Mouse (Mus musculus) hindbrain, embryonic 12.5 days (tissue): ENCODE results near the gene Tssc4. TPM values are rescaled to one million over a fixed set of nuclear protein-coding genes. Genes with fewer than 3 reads are reported as not detected.
A peak's percentile ranks its signal among the peaks of the same experiment; 100 is the strongest.

Experiments used
- ATAC-seq: fragments of 200-750 bp; cut with Nextera tagmentation; 2 replicates; pipeline ENCODE4 v1.8.0; 2017; ENCODE audit warnings: moderate TSS enrichment; ENCODE audit not compliant: low FRiP score
- H3K27ac ChIP-seq: fragments of 300-500 bp; sonication (generic); 2 replicates; pipeline ENCODE4 v1.5.1; 2016; ENCODE audit warnings: mild to moderate bottlenecking
- H3K27me3 ChIP-seq: fragments of 300-500 bp; sonication (generic); 2 replicates; pipeline ENCODE4 v1.6.1; 2016; ENCODE audit warnings: mild to moderate bottlenecking
- H3K36me3 ChIP-seq: fragments of 300-500 bp; sonication (generic); 2 replicates; pipeline ENCODE4 v1.6.1; 2016; ENCODE audit warnings: mild to moderate bottlenecking
- H3K4me1 ChIP-seq: fragments of 300-500 bp; sonication (generic); 2 replicates; pipeline ENCODE4 v1.6.1; 2016
- H3K4me2 ChIP-seq: fragments of 300-500 bp; sonication (generic); replicated peaks from 2 replicates; pipeline ENCODE4 v1.6.1; 2016; ENCODE audit warnings: mild to moderate bottlenecking
- H3K4me3 ChIP-seq: fragments of 300-500 bp; sonication (generic); 2 replicates; pipeline ENCODE4 v1.5.1; 2016; ENCODE audit warnings: mild to moderate bottlenecking
- H3K9ac ChIP-seq: fragments of 300-500 bp; sonication (generic); 2 replicates; pipeline ENCODE4 v1.6.1; 2016; ENCODE audit warnings: mild to moderate bottlenecking, moderate library complexity
- H3K9me3 ChIP-seq: fragments of 300-500 bp; sonication (generic); replicated peaks from 2 replicates; pipeline ENCODE4 v1.6.1; 2016; ENCODE audit warnings: mild to moderate bottlenecking
- WGBS: fragments of 180-500 bp; shearing (Covaris S2); methylation state at CpG from one replicate; pipeline ENCODE4 v1.1.7; 2016; 5-methylcytosine and 5-hydroxymethylcytosine counted together
- polyA plus RNA-seq: library from polyadenylated mRNA; unstranded; fragments of >200 nt; fragmentation: Nextera tagmentation; extraction: Ambion mirVana; gene quantifications from 2 replicates; pipeline ENCODE4 v1.2.1, GENCODE M21; 2016

Tssc4 gene
- polyA plus RNA-seq, 1 experiment from 2014 or later: 88.7 TPM

DNA sequence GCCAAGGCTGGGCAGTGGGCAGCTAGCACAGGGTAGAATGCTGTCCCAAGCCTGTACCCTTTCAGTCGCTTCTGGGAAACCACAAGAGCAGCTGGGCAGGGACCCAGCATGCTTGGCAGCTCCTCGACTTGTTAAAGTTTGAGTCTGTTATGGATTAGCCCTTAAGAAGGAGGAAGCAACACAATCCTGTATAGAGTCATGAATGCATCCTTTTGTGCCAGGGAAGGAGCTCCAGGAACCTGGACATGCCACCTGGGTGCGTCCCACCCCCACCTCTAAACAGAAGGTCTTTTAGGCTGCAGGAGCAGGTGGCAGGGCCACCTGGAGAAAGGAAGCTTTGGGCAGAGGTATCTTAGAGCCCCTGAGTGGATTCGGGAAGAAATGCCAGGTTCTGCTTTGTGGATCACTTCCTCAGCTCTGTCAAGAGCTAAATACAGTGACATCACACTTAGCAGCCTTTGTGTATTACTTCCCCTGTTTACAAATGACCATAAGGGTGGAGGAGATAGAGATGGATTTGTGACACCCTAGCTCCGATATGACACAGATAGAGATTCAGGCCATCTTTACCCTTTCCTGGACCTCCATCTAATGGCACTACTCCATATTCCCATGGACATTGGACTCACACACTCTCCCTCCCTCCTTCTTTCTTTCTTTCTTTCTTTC lies 9.7 kb upstream of the Tssc4 start:
- no peaks in the 10 kb centered on the region for H3K9me3 ChIP-seq
- no peak for ATAC-seq
- no peak overlapping the region for H3K27ac ChIP-seq
- H3K36me3 ChIP-seq: peaks cover 30% of the 10 kb centered on the region
- 80% methylated on average over 5 of the region's 5 CpGs for WGBS
- no peak overlapping the region for H3K9ac ChIP-seq
- H3K4me1 ChIP-seq: peaks cover 28% of the 10 kb centered on the region
- H3K27me3 ChIP-seq: no peaks in the 10 kb centered on the region
- H3K4me2 ChIP-seq: no peak overlapping the region
- H3K4me3 ChIP-seq: no peak overlapping the region

DNA sequence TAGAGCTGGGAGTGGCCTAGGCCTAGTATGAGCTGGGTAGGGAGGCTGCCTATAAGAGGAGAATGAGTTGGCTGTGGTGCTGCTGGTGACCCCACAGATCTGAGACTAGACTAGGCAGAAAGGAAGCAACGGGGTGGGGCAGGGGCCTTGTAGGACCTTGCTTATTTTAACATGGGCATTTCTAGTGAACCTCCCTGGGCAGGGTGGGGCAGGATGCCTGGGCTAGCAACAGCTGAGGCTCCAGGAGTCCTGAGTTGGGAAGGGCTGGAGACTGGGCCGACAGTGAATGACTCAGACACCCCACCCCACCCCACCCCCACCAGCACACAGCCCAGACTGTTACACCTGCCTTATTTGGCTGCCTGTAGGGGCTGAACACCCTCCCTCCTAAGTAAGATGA lies 6.3 kb upstream of the Tssc4 start:
- no peak for ATAC-seq
- peaks cover 61% of the 10 kb centered on the region for H3K36me3 ChIP-seq
- H3K4me1 ChIP-seq: peaks cover 9% of the 10 kb centered on the region
- no peak overlapping the region for H3K4me3 ChIP-seq
- no peaks in the 10 kb centered on the region for H3K27me3 ChIP-seq
- 97% methylated on average over 2 of the region's 2 CpGs for WGBS
- H3K4me2 ChIP-seq: no peak overlapping the region
- H3K27ac ChIP-seq: no peak overlapping the region
- no peaks in the 10 kb centered on the region for H3K9me3 ChIP-seq
- no peak overlapping the region for H3K9ac ChIP-seq

DNA sequence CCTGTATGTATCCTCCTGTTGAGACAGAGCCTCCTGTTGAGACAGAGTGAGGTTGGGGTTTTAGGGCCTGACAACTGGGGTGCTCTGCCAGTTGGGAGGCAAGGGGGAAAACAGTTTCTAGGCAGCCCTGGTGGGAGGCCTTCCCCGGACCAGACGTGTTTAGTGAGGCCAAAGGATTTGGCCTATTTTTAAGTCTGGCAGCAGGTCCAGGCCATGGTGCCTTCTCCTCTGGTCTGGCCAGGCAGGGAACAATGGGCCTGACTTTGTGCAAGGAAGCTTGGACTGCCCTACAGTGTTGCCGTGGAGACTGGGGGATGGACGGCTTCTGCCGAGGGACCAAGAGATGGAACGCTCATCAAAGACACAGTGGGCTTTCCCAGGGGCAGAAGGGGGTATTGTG lies 4.8 kb upstream of the Tssc4 start:
- no peak overlapping the region for H3K27ac ChIP-seq
- H3K4me2 ChIP-seq: no peak overlapping the region
- no peak overlapping the region for H3K4me3 ChIP-seq
- ATAC-seq: no peak
- whole genome bisulfite sequencing: 37% methylated on average over 6 of the region's 6 CpGs
- H3K27me3 ChIP-seq: no peaks in the 10 kb centered on the region
- H3K9ac ChIP-seq: no peak overlapping the region
- no peaks in the 10 kb centered on the region for H3K9me3 ChIP-seq
- peaks cover 64% of the 10 kb centered on the region for H3K36me3 ChIP-seq
- peaks cover 13% of the 10 kb centered on the region for H3K4me1 ChIP-seq

DNA sequence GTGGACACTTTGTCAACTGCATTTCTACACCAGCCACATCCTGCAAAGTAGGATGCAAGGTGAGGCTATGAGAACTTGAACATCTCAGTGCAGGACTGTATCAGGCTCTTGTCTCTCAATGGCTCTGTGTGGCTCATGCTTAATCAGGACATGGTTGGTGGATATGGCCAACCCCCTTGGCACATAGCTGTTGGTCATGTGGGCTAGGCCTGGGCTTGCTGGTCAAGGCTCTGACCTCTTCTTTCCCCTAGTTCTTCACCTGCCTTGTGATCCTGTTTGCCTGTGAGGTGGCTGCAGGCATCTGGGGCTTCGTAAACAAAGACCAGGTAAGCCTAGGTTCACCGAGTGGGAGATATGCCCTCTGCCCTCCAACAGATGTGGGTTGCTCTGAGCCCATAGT lies 3.4 kb upstream of the Tssc4 start:
- ATAC-seq: no peak
- H3K36me3 ChIP-seq: peaks cover 67% of the 10 kb centered on the region
- peaks cover 23% of the 10 kb centered on the region for H3K4me1 ChIP-seq
- no peak overlapping the region for H3K9ac ChIP-seq
- H3K4me3 ChIP-seq: no peak overlapping the region
- no peak overlapping the region for H3K27ac ChIP-seq
- no peaks in the 10 kb centered on the region for H3K27me3 ChIP-seq
- no peaks in the 10 kb centered on the region for H3K9me3 ChIP-seq
- 100% methylated on average over 2 of the region's 2 CpGs for WGBS
- H3K4me2 ChIP-seq: no peak overlapping the region

DNA sequence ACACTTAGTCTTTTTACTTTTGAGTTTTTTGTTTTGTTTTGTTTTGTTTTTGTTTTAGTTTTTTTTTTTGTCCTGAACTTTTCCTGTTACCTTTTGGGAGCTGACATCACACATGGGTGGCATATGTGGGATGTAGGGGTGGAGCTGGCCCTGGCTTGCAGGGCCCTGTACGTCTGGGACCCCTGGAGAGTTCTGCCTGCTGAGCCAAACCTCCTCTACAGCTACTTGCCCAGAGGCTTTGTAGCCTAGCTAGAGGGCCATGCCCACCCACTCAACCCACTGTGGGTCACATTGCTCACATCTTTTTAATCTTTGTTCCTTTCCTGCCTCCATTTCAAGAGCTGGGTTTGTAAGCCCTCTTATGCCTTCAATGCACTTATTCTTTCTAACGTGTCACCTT lies 1.6 kb upstream of the Tssc4 start:
- H3K4me2 ChIP-seq: peak overlapping the region; percentile 71
- 75% methylated on average over 2 of the region's 2 CpGs for WGBS

DNA sequence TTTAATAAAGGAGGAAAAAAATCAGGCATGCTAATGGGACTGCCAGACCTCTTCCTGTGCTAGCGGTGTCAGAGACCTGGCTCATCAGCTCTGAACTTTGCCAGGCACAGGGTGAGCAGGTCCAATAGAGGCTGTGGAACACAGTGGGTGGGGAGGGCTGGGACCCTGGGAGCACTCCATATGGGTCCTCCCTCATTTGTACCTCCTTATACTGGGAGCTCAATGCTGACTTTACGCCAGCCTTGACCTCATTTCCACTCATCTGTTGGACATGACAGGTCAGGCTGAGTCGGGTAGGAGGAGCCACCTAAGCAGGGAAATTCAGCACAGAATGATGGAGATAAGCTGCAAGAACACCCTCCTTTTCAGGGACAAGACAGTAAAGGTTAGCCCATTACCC lies 1.2 kb upstream of the Tssc4 start:
- Histone ChIP-seq H3K4me2 (peak overlapping the region; percentile 71), H3K9ac (peak overlapping the region; percentile 65), H3K9me3 (no peaks in the 10 kb centered on the region), H3K4me1 (peaks cover 32% of the 10 kb centered on the region), H3K36me3 (peaks cover 57% of the 10 kb centered on the region), H3K27ac (peak overlapping the region; percentile 97), H3K4me3 (peak overlapping the region; percentile 88; the same call in 1 of the 2 replicates), H3K27me3 (no peaks in the 10 kb centered on the region)
- no peak for ATAC-seq
- 93% methylated on average over 3 of the region's 3 CpGs for WGBS

More for the DNA sequence above, 1.6 kb upstream of the Tssc4 start:
- H3K27me3 ChIP-seq: no peaks in the 10 kb centered on the region
- H3K4me3 ChIP-seq: no peak overlapping the region
- peak overlapping the region; percentile 65 for H3K9ac ChIP-seq
- H3K27ac ChIP-seq: peak overlapping the region; percentile 97
- peaks cover 32% of the 10 kb centered on the region for H3K4me1 ChIP-seq
- H3K9me3 ChIP-seq: no peaks in the 10 kb centered on the region
- no peak for ATAC-seq
- peaks cover 61% of the 10 kb centered on the region for H3K36me3 ChIP-seq

DNA sequence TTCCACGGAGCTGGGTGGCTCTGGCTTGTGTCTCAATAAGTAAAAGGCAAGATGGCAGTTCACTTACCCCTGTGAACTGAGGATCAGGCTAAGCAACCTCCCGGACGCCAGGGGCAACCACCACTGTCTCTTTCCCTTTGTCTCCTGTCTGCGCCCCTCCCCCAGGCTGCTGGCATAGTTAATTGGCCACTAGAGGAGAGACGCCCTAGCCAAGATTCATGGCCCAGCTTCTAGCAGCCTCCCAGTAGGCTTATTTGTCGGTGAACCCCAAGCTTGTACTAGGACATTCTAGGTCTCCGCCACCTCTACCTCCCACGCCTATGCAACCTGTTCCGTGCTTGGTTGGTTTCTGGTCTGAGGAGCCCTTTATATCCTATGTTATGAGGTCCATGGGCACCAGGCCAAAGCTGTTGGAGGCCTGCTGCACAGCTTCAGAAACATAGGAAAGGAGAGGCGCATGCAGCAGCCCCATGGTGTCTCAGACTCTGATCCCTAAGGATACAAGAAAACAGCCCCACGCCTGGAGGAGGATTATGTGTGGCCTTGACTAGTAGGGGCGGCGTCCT lies 650 bp upstream of the Tssc4 start:
- Histone ChIP-seq H3K9ac (peak overlapping the region; percentile 65), H3K9me3 (no peaks in the 10 kb centered on the region), H3K27me3 (no peaks in the 10 kb centered on the region), H3K36me3 (peaks cover 52% of the 10 kb centered on the region), H3K4me2 (peak overlapping the region; percentile 71), H3K4me3 (peak overlapping the region; percentile 88), H3K4me1 (peaks cover 32% of the 10 kb centered on the region), H3K27ac (peak overlapping the region; percentile 97)
- 42% methylated on average over 13 of the region's 13 CpGs for WGBS
- ATAC-seq: peak; percentile 11

DNA sequence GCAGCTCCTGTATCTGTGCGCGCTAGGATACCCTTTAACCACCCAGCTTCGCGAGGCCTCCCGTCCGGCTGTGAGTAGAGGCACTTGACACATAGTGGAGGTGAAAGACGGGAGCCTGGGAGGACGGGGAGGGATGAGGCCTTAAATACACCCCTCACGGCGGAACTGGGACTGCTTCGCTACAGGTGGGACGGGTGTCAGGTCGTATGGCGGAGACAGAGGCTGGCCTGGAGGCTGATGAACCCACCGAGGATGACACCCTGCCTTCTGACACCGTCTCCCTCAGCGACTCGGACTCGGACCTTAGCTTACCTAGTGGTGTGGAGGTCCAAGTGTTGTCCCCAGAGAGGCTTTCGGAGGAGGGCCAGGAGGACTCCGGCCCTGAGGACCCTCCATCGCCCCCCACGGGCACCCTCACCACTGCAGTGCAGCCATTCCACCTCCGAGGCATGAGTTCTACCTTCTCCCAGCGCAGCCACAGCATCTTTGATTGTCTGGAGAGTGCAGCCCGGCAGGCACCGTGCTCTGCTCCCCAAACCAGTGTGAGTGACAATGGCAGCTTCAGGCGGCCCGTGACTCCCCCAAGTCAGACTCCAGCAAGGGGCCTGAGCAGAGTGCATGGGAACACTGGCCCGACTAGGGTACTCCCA lies 827 bp downstream of the Tssc4 start:
- ATAC-seq: no peak
- Histone ChIP-seq H3K27me3 (no peaks in the 10 kb centered on the region), H3K4me2 (peak overlapping the region; percentile 100), H3K4me3 (peak overlapping the region; percentile 88), H3K9me3 (no peaks in the 10 kb centered on the region), H3K9ac (peak overlapping the region; percentile 91), H3K36me3 (peaks cover 37% of the 10 kb centered on the region), H3K4me1 (peaks cover 32% of the 10 kb centered on the region), H3K27ac (peak overlapping the region; percentile 75)
- WGBS: 14% methylated on average over 30 of the region's 30 CpGs

DNA sequence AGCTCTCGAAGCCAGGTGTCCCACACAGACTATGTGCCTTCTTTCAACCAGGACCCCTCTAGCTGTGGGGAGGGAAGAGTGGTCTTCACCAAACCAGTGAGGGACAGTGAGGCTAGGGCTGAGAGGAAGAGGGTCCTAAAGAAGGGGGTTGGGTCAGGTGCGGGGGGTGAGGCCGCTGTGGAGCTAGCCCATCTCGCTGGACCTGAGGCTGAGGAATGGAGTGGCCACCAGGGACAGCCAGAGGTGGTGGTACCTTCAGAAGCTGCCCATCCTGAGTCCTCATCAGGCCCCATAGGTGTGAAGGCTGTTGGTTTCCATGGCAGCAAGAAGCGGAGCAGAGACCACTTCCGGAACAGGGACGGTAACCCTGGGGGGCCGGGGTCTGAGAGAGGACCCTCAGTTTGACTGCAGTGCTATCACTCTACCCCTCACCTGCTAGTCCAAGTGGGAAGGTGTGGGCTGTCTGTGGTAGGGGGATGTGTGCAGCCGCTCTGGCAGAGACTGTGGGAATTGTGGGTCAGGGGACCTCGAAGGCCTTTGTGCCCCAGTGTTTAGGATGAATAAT lies 1.5 kb downstream of the Tssc4 start:
- WGBS: 89% methylated on average over 10 of the region's 10 CpGs
- Histone ChIP-seq H3K36me3 (peaks cover 30% of the 10 kb centered on the region), H3K4me1 (peaks cover 32% of the 10 kb centered on the region), H3K27me3 (no peaks in the 10 kb centered on the region), H3K27ac (no peak overlapping the region), H3K9ac (peak overlapping the region; percentile 91), H3K4me2 (peak overlapping the region; percentile 100), H3K4me3 (peak overlapping the region; percentile 88), H3K9me3 (no peaks in the 10 kb centered on the region)
- no peak for ATAC-seq

DNA sequence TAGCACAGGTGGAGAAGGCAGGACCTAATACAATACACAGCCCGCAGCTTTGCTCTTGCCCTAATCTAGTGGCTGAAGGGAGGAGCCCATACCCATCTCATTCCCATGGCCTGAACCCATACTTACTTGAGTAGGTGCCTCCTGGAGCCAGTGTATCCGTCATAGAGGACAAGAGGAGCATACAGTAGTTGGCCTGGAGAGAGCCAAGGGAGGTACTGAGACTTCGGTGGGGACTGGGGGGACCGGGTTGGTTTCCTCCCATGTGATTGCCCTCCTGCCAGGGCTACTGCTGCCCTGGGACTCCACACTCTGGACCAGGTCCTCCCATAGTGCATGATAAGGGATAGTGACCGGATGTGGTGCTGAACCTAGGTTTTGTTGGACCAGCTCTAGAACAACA lies 3.6 kb downstream of the Tssc4 start:
- Histone ChIP-seq H3K27me3 (no peaks in the 10 kb centered on the region), H3K36me3 (peaks cover 12% of the 10 kb centered on the region; the same call in 1 of the 2 replicates), H3K4me3 (no peak overlapping the region), H3K4me1 (peaks cover 30% of the 10 kb centered on the region), H3K9me3 (no peaks in the 10 kb centered on the region), H3K4me2 (no peak overlapping the region), H3K9ac (no peak overlapping the region), H3K27ac (no peak overlapping the region)
- no peak for ATAC-seq
- WGBS: 89% methylated on average over 5 of the region's 5 CpGs

DNA sequence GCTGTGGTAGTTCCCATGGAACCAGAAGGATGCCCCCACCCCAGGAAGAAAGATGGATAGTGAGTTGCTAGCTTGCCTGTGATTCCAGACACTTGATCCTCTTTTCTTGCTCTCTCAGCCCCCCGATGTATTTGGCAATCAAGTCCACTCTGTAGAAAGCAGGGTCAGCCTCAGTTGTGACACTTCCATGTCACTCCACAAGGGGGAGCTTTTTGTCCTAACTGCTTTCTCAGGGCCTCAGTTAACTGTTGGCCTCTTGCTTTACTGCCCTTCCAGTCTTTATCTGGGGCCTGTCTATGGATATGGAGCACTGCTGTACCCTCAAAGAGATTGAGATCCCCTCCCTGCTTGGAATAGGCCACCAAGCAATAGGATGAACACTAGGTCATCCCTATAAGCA lies 4.0 kb downstream of the Tssc4 start:
- WGBS: 57% methylated on average over 1 of the region's 1 CpGs
- peaks cover 25% of the 10 kb centered on the region for H3K4me1 ChIP-seq
- H3K36me3 ChIP-seq: 0 out of 2 replicates have a peak, but pooled peaks cover 8% of the 10 kb centered on the region
- H3K9ac ChIP-seq: no peak overlapping the region
- no peak overlapping the region for H3K4me3 ChIP-seq
- H3K4me2 ChIP-seq: no peak overlapping the region
- H3K9me3 ChIP-seq: no peaks in the 10 kb centered on the region
- no peak overlapping the region for H3K27ac ChIP-seq
- H3K27me3 ChIP-seq: no peaks in the 10 kb centered on the region
- ATAC-seq: no peak

DNA sequence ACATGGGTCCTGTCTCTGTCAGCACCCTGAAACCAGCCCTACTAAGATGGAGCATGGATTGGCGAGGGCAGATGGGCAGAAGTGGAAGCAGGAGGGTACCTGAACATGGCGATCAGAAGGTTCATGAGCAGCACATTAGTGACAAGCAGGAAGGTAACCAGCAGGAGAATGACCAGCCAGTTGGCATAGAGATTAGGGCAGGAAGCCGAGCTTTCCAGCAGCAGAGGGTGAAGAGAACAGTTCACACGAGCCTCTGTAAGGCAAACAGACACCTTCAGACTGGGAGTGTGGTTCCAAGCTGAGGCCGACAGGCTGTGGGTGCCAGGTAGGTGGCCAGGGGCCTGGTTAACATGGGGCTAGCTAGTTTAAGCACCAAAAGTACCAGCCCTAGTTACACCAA lies 6.3 kb downstream of the Tssc4 start:
- WGBS: 74% methylated on average over 5 of the region's 5 CpGs
- Histone ChIP-seq H3K9me3 (no peaks in the 10 kb centered on the region), H3K36me3 (0 out of 2 replicates have a peak, but pooled peaks cover 8% of the 10 kb centered on the region), H3K27ac (no peak overlapping the region), H3K4me3 (no peak overlapping the region), H3K27me3 (no peaks in the 10 kb centered on the region), H3K9ac (no peak overlapping the region), H3K4me1 (peaks cover 12% of the 10 kb centered on the region), H3K4me2 (no peak overlapping the region)
- no peak for ATAC-seq
